Mouse (Mus musculus) heart, embryonic 11.5 days (tissue): ENCODE data around the gene BC107364. TPM values are rescaled to one million over a fixed set of nuclear protein-coding genes. Genes with fewer than 3 reads are reported as not detected.
"Not testable (repeated sequence)": the region's sequence is repeated elsewhere in the genome, so short reads cannot be mapped to it uniquely, and the experiment has no call there.

ENCODE experiments used
- ATAC-seq: fragments of 200-750 bp; cut with Nextera tagmentation; replicated peaks from 2 replicates; pipeline ENCODE4 v1.8.0; 2017; ENCODE audit warnings: moderate library complexity; ENCODE audit not compliant: insufficient number of reproducible peaks, low FRiP score, low TSS enrichment
- H3K27ac ChIP-seq: fragments of 300-500 bp; sonication (generic); 2 replicates; pipeline ENCODE4 v1.5.1; 2014; ENCODE audit warnings: mild to moderate bottlenecking, low read depth, low read length
- H3K27me3 ChIP-seq: fragments of 300-500 bp; sonication (generic); 2 replicates; pipeline ENCODE4 v1.6.1; 2014; ENCODE audit warnings: mild to moderate bottlenecking, low read length, mixed read lengths; ENCODE audit not compliant: control insufficient read depth, insufficient read depth
- H3K36me3 ChIP-seq: fragments of 300-500 bp; sonication (generic); 2 replicates; pipeline ENCODE4 v1.6.1; 2014; ENCODE audit warnings: mild to moderate bottlenecking, low read length, moderate library complexity, mixed read lengths; ENCODE audit not compliant: control insufficient read depth, insufficient read depth
- H3K4me1 ChIP-seq: fragments of 300-500 bp; sonication (generic); 2 replicates; pipeline ENCODE4 v1.6.1; 2014; ENCODE audit warnings: low read length; ENCODE audit not compliant: control insufficient read depth, insufficient read depth
- H3K4me2 ChIP-seq: fragments of 300-500 bp; sonication (generic); 2 replicates; pipeline ENCODE4 v1.6.1; 2014; ENCODE audit warnings: mild to moderate bottlenecking, moderate library complexity
- H3K4me3 ChIP-seq: fragments of 300-500 bp; sonication (generic); 2 replicates; pipeline ENCODE4 v1.5.1; 2014; ENCODE audit warnings: low read depth, low read length
- H3K9ac ChIP-seq: fragments of 300-500 bp; sonication (generic); 2 replicates; pipeline ENCODE4 v1.6.1; 2014; ENCODE audit warnings: mild to moderate bottlenecking, low read depth, low read length, moderate library complexity
- H3K9me3 ChIP-seq: fragments of 300-500 bp; sonication (generic); replicated peaks from 2 replicates; pipeline ENCODE4 v1.6.1; 2016; ENCODE audit warnings: low read length; ENCODE audit not compliant: control insufficient read depth
- WGBS: fragments of 180-500 bp; shearing (Covaris S2); extraction: QIAGEN DNeasy Blood & Tissue Kit; methylation state at CpG from one replicate; pipeline ENCODE4 v1.1.7; 2014; ENCODE audit not compliant: insufficient replicate concordance; 5-methylcytosine and 5-hydroxymethylcytosine counted together
- polyA plus RNA-seq: library from polyadenylated mRNA; unstranded; fragments of >200 nt; fragmentation: Nextera tagmentation; extraction: Ambion mirVana; gene quantifications from 2 replicates; pipeline ENCODE4 v1.2.1, GENCODE M21; 2014

BC107364 gene
- polyA plus RNA-seq, 1 experiment from 2014 or later: 0.43 TPM

DNA sequence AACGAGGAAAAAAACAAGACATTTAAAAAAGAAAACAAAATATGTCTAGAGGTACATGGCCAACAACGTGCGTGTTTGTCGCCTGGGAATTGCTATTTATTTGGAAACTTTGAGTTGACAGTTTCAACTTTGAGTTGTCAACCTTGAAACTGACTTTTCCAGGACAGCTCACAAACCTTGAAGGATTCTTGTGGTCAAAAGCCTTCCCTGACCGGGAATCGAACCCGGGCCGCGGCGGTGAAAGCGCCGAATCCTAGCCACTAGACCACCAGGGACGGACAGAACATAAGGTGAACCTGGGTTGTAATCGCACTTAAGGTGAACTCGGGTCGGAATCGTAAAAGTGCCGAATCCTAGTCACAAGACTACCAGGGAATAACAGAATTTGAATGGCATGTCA, 64.9 kb downstream of the BC107364 start:
- no CpG with 5 or more reads among the region's 18 CpGs for WGBS
- not testable (repeated sequence) for ATAC-seq, H3K9me3 ChIP-seq

More for the DNA sequence above, 64.9 kb downstream of the BC107364 start:
- not testable (repeated sequence) for H3K27ac ChIP-seq, H3K4me2 ChIP-seq, H3K36me3 ChIP-seq, H3K9ac ChIP-seq, H3K4me3 ChIP-seq, H3K4me1 ChIP-seq
- peaks cover 16% of the 10 kb centered on the region for H3K27me3 ChIP-seq

Other genes with a start within 250 kb of the BC107364 start
- gene Bola1, start 232.6 kb downstream of the BC107364 start, polyA plus RNA-seq: 47.5 and 49.6 TPM in 2 replicates
- not detected in 2 replicates for gene Hist2h2ab, start 232.4 kb downstream of the BC107364 start, polyA plus RNA-seq
- gene Hist2h2ac, start 231.4 kb downstream of the BC107364 start, polyA plus RNA-seq: 3.6 and 5.5 TPM in 2 replicates
- gene Hist2h2be, start 231.2 kb downstream of the BC107364 start, polyA plus RNA-seq: 3.3 and 5.4 TPM in 2 replicates
- 1.8 and 2.6 TPM in 2 replicates for gene Hist2h3c2, start 213.2 kb downstream of the BC107364 start, polyA plus RNA-seq
- gene Hist2h2aa2, start 212.0 kb downstream of the BC107364 start, polyA plus RNA-seq: 17.2 and 27.4 TPM in 2 replicates
- gene Hist2h2aa1, start 206.8 kb downstream of the BC107364 start, polyA plus RNA-seq: 7.9 and 13.4 TPM in 2 replicates
- 0.66 and 1.2 TPM in 2 replicates for gene Hist2h3c1, start 205.6 kb downstream of the BC107364 start, polyA plus RNA-seq
- gene Hist2h4, start 189.0 kb downstream of the BC107364 start, polyA plus RNA-seq: 1.3 and 2.7 TPM in 2 replicates
- gene Hist2h3b, start 183.7 kb downstream of the BC107364 start, polyA plus RNA-seq: 24.3 and 29.5 TPM in 2 replicates
- 6.6 and 7.1 TPM in 2 replicates for gene Hist2h2bb, start 182.6 kb downstream of the BC107364 start, polyA plus RNA-seq
- gene Fcgr1, start 158.3 kb downstream of the BC107364 start, polyA plus RNA-seq: 0.89 and 1.3 TPM in 2 replicates
- 7.4 and 9.3 TPM in 2 replicates for gene Hfe2, start 72.9 kb upstream of the BC107364 start, polyA plus RNA-seq
- gene Txnip, start 105.7 kb upstream of the BC107364 start, polyA plus RNA-seq: 106 and 121 TPM in 2 replicates
- gene Gm16253, start 124.7 kb upstream of the BC107364 start, polyA plus RNA-seq: 1.2 and 1.5 TPM in 2 replicates
- gene Polr3gl, start 141.9 kb upstream of the BC107364 start, polyA plus RNA-seq: 21.4 and 23.8 TPM in 2 replicates
- gene Ankrd34a, start 144.3 kb upstream of the BC107364 start, polyA plus RNA-seq: 9.0 TPM in 2 replicates
- gene Lix1l, start 148.8 kb upstream of the BC107364 start, polyA plus RNA-seq: 6.4 and 6.7 TPM in 2 replicates
- gene Rbm8a, start 177.6 kb upstream of the BC107364 start, polyA plus RNA-seq: 124 TPM in 2 replicates
- 37.4 and 37.7 TPM in 2 replicates for gene Pex11b, start 183.1 kb upstream of the BC107364 start, polyA plus RNA-seq
- not detected in 2 replicates for gene Gm42957, start 183.2 kb upstream of the BC107364 start, polyA plus RNA-seq
- 0.54 and 0.83 TPM in 2 replicates for gene Itga10, start 193.3 kb upstream of the BC107364 start, polyA plus RNA-seq
- gene Ankrd35, start 217.8 kb upstream of the BC107364 start, polyA plus RNA-seq: 0.15 and 0.33 TPM in 2 replicates
- gene Pias3, start 244.1 kb upstream of the BC107364 start, polyA plus RNA-seq: 26.9 and 30.2 TPM in 2 replicates